In the genomic region with DNA sequence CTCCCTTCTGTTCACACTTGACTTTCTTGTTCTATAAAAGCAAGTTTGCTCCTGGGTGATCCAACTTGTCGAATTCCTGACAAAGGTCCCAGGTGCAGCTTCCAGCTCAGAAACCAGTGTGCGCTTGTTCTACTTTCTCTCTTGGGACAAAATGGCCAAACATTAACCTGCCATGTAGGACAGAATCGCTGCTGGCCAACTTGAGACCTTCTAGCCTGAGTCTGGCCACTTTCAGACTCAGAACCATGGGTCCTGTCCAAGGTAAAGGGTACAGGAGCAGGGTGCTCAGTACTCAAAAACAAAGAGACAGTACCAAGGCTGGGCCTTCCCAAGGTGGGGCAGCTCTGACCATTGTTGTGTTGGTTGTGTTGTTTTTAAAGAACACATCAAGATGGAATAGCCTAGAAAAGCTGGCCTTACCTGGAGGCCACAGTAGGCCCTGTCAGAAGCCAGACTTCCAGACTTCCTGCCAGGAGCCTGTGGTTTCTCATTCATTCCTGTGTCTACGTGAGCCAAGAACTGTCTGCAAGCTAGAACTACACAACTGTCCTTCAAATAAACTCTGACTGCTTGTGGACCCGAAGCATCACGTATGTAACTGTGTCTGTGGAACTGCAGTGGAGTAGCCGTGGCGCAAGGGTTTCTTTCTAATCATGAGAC, we compare ENCODE assay signal across 20 mouse cellular contexts. TPM values are rescaled to one million over a fixed set of nuclear protein-coding genes. Genes with fewer than 3 reads are reported as not detected.
"Had no signal": no experiment of that assay in that cellular context is flagged by ENCODE, and none has a peak within 500 bp of the region (broad histone marks: within the 10 kb centered on the region; RNA-seq: fewer than 3 reads in every experiment).

No protein-coding gene starts in this region.

- H3K4me3 ChIP-seq: limb, embryonic 12.5 days; liver, embryonic 15.5 days; midbrain, embryonic 10.5 days; neural tube, embryonic 12.5 days had no signal

- H3K9ac ChIP-seq: limb, embryonic 12.5 days; liver, embryonic 15.5 days; neural tube, embryonic 12.5 days had no signal

- H3K4me2 ChIP-seq: limb, embryonic 12.5 days; liver, embryonic 15.5 days; neural tube, embryonic 12.5 days had no signal

- H3K27ac ChIP-seq: limb, embryonic 12.5 days; liver, embryonic 15.5 days; midbrain, embryonic 10.5 days; neural tube, embryonic 12.5 days had no signal

- DNase-seq: layer of hippocampus, adult 9-11 months; liver; lung, adult 2 months; lung, postnatal 4 days; midbrain, embryonic 14.5 days; right cerebral cortex, postnatal 4 days; spleen, adult 18-20 months; thymus, adult 18-20 months; thymus, postnatal 36 days had no signal

- H3K4me1 ChIP-seq: liver, embryonic 15.5 days had no signal

- ATAC-seq: inflammation-experienced regulatory T-cells, adult 6 months; intestine, postnatal 0 days; lung, postnatal 0 days had no signal

- H3K9me3 ChIP-seq: limb, embryonic 12.5 days; liver, embryonic 15.5 days; midbrain, embryonic 10.5 days; neural tube, embryonic 12.5 days had no signal

- H3K36me3 ChIP-seq: limb, embryonic 12.5 days; liver, embryonic 15.5 days; neural tube, embryonic 12.5 days had no signal

- H3K27me3 ChIP-seq: liver, embryonic 15.5 days; neural tube, embryonic 12.5 days had no signal

RNA-seq across cellular contexts. Expression of gene Gm5678, which starts 49.4 kb away (rescaled TPM):
- total RNA-seq: megakaryocyte, adult 5-6 weeks; monocyte, adult 5-6 weeks; neutrophil, adult 5-6 weeks had no signal
- polyA plus RNA-seq: intestine, postnatal 0 days; limb, embryonic 12.5 days; liver, embryonic 15.5 days; lung, adult 2 months; lung, postnatal 0 days; midbrain, embryonic 10.5 days; midbrain, embryonic 14.5 days; neural tube, embryonic 12.5 days; stomach, embryonic 14.5 days had no signal
